Mouse (Mus musculus): ENCODE data around the gene Slc11a2.

- no peak for TF ChIP-seq CTCF (IDR thresholded peaks at IDR 0.05)
- no peak for TF ChIP-seq EP300 (IDR thresholded peaks at IDR 0.05; ENCODE audit: insufficient read depth, low read depth, low read length)
- no peak for TF ChIP-seq POLR2A (IDR thresholded peaks at IDR 0.05; ENCODE audit: insufficient read depth, low read depth, low read length)
Measured at GRCm38 (mm10) chr15:100391599-100391998, 33.3 kb downstream of the Slc11a2 start.

Data from heart, adult 2 months (tissue).